Mouse (Mus musculus): ENCODE results near the gene Rhox4g.
"Not testable (repeated sequence)": the region's sequence is repeated elsewhere in the genome, so short reads cannot be mapped to it uniquely, and the experiment has no call there.

Gene Rhox4g

GRCm38 (mm10) chrX:37651227-37651626 lies at the start of gene Rhox4g:
Gene Rhox4g, minus strand, starts transcription at chrX:37651327.
- DNase-seq: not testable (repeated sequence)

GRCm38 (mm10) chrX:37692261-37692660 lies 41.1 kb upstream of the Rhox4g start:
- no peak for DNase-seq

- no peak for DNase-seq
Measured at GRCm38 (mm10) chrX:37683031-37683715, 32.0 kb upstream of the Rhox4g start.

GRCm38 (mm10) chrX:37673177-37673576 lies 22.1 kb upstream of the Rhox4g start, which contains the start of gene Rhox2h:
Gene Rhox2h, minus strand, starts transcription at chrX:37673277.
- not testable (repeated sequence) for DNase-seq

GRCm38 (mm10) chrX:37668664-37669063 lies 17.5 kb upstream of the Rhox4g start, which contains the start of gene Rhox3h:
Gene Rhox3h, minus strand, starts transcription at chrX:37668764.
- not testable (repeated sequence) for DNase-seq

- DNase-seq: not testable (repeated sequence)
Measured at GRCm38 (mm10) chrX:37643370-37643769, 7.8 kb downstream of the Rhox4g start, which contains the start of gene Rhox2g. Gene Rhox2g, minus strand, starts transcription at chrX:37643470.

GRCm38 (mm10) chrX:37628512-37628911 lies 22.6 kb downstream of the Rhox4g start, which contains the start of gene Rhox3g:
Gene Rhox3g, minus strand, starts transcription at chrX:37628612.
- not testable (repeated sequence) for DNase-seq

GRCm38 (mm10) chrX:37607604-37608003 lies 43.5 kb downstream of the Rhox4g start, which contains the start of gene Rhox4f:
Gene Rhox4f, minus strand, starts transcription at chrX:37607704.
- not testable (repeated sequence) for DNase-seq
